Mouse (Mus musculus): ENCODE results near the gene Tmem182. TPM values are rescaled to one million over a fixed set of nuclear protein-coding genes. Genes with fewer than 3 reads are reported as not detected.

Tmem182 gene
- total RNA-seq, 2 experiments from 2014 or later, result 0.32 to 0.42 TPM

- peak in 1 of 2 experiments; percentile 10 for DNase-seq (ENCODE audit: low spot score in 2 of 2)
- intact Hi-C loops (cut with DNase I), result no loop called here
Observed at GRCm38 (mm10) chr1:40890246-40890645, 84.8 kb downstream of the Tmem182 start.

- intact Hi-C loops (cut with DNase I), result no loop called here
- DNase-seq (ENCODE audit: low spot score in 2 of 2), result no peak
Observed at GRCm38 (mm10) chr1:40903712-40904111, 98.3 kb downstream of the Tmem182 start.

Other genes with a start within 250 kb of the Tmem182 start
- gene Slc9a4, start 225.5 kb upstream of the Tmem182 start, total RNA-seq (2021), result 1 to 10 TPM in 1 of 2 experiments, under 1 TPM in 1; 0.99 to 1.2 TPM
- gene Slc9a2, start 125.0 kb upstream of the Tmem182 start, total RNA-seq (2021), result 1 to 10 TPM; 2.7 to 2.9 TPM
- 1 to 10 TPM; 3.2 to 3.4 TPM for gene Mfsd9, start 14.9 kb upstream of the Tmem182 start, total RNA-seq (2021)

Measured in left cerebral cortex, postnatal 14 days (tissue).